Mouse (Mus musculus) telencephalon, adult 2 months (tissue): Measurements from ENCODE around the gene H2-Eb1.

Experiments
- DNase-seq: peaks from one replicate; pipeline ENCODE4 v3.0.0-alpha.2; 2011; ENCODE audit warnings: low read depth, low spot score

H2-Eb1 gene

DNA sequence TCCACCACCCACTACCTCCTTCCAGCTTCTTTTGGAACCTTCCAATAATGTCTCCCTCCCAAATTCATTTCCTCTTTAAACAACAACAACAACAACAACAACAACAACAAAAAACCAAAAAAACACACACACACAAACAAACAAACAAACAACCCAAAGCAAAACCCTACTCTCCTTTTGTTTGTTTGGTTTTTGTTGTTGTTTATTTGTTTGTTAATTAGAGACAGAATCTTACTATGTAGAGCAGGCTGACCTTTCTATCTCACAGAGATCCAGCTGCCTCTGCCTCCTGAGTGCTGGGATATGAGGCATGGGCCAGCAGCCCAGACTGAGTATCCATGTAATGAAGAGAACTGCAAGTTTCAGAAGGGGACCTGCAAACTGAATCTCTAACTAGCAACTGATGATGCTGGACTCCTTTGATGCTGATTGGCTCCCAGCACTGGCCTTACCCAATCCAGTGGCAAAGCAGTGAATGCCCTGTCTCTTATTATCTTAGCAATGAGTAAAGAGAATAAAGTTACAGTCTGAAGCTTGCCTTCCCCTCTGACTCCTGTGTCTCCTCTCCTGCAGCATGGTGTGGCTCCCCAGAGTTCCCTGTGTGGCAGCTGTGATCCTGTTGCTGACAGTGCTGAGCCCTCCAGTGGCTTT lies at the start of gene H2-Eb1:
Gene H2-Eb1, plus strand, starts transcription at position 488 of the 651 bp plus-strand sequence.
- peak; percentile 84 for DNase-seq

DNA sequence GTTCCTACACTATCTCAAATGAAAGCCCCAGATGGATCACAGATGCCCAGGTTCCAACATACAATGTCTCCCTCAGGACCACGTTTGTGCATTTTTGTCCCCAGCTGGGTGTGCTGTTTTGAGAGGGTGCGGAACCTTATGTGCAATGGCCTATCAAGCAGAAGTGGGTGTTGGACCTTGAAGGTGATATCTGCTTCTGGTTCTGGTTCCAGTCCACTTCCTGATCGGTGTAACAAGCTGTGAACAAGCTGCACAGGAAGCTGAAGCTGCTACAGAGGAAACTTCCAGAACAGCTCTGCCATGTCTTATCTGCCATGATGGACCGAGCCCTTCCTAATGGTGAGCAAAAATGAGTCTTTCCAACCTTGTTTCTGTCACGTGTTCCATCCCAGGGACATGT lies 49.2 kb upstream of the H2-Eb1 start:
- DNase-seq = no peak

DNA sequence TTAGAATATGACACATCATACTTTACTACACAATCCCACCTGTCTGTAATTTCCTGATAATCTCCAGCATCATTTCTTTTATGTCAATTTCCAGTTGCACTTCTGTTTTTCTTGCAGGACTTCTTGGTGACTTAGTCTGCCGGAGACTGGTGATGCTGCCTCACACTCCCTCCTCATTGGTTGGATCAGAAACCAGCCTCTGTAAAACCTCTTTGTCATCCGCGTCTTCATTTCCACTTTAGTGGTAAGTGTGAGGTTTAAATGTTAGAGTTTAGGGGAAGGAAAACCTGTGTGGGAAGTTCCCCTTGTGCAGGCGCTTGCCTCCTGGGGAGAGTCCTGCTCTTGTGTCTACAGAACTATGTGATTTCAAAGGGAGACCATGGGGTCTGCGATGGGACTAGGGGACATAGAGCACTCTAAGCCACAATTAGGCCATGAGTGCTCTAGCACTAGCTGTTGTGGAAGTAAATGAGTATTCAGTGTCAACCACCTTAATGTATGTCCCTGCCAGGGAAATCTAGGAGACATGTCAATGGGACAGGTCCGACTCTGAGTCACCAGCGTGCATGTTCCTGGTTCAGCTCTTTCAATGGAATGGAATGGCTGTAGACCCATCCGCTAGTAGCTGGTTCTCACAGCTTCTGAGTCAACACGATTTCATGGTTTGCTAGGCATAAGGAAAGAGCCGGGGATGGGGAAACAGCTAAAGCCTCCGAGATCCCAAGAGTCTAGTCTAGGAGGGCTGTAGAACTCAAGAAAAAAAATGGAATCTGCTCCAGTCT lies 47.9 kb upstream of the H2-Eb1 start, which contains the start of gene H2-Ab1:
Gene H2-Ab1, plus strand, starts transcription at position 96 of the 782 bp plus-strand sequence.
- DNase-seq = no peak

- no peak for DNase-seq
Measured at GRCm38 (mm10) chr17:34260551-34260950, 45.1 kb upstream of the H2-Eb1 start.

GRCm38 (mm10) chr17:34261502-34261901 lies 44.2 kb upstream of the H2-Eb1 start:
- DNase-seq = no peak

DNA sequence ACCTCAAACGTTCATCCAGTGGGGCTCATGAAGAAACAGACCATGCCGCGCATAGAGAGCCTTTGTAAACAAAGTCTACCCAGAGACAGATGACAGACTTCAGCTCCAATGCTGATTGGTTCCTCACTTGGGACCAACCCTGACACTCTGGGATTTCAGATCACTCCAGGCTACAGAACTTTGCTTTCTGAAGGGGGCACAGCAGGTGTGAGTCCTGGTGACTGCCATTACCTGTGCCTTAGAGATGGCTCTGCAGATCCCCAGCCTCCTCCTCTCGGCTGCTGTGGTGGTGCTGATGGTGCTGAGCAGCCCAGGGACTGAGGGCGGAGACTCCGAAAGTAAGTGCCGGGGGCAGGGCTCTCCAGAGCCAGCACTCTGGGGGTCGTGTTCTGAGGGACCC lies 42.6 kb upstream of the H2-Eb1 start:
- no peak for DNase-seq

GRCm38 (mm10) chr17:34263811-34264371 lies 41.8 kb upstream of the H2-Eb1 start:
- no peak for DNase-seq

- DNase-seq = no peak
Measured at GRCm38 (mm10) chr17:34264452-34265351, 41.0 kb upstream of the H2-Eb1 start.

DNA sequence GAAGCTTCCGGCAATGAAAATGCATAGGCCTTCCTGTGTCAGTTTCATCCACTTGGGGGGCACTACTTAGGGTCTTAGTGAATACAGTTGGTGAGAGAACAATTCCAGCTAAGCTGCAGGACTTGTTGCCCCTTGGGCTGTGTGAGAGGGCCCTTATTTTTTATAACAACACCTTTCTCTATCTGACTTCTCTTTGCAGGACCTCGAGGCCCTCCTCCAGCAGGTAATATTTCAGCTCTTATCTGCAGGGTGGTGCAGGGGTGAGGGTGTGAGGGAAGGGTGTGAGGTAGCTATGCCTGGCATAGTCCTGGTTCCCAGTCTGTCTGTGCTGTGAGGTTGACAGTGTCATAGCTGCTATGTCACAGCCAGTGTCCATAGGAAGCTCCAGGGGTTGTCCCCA lies 37.4 kb upstream of the H2-Eb1 start:
- no peak for DNase-seq

GRCm38 (mm10) chr17:34268748-34269147 lies 36.9 kb upstream of the H2-Eb1 start:
- DNase-seq = no peak

DNA sequence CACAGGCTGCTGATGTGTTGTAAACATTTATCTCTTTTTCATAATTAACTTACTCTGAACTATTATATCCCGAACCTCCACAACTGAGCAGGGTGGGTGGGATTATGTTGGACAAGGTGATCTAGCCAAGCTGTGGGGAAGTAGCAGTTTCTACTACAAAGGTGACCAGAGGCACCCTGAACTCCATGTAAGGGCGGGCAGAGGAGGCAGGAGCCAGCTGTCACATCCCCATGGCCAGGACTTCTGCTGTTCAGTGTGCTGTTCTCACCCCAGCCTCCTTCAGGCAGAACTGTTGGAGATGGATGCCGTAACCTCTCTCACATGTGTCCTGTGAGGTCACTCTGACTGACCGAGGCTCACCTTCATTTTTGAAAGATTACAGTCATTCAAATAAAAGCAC lies 35.9 kb upstream of the H2-Eb1 start:
- DNase-seq = no peak

DNA sequence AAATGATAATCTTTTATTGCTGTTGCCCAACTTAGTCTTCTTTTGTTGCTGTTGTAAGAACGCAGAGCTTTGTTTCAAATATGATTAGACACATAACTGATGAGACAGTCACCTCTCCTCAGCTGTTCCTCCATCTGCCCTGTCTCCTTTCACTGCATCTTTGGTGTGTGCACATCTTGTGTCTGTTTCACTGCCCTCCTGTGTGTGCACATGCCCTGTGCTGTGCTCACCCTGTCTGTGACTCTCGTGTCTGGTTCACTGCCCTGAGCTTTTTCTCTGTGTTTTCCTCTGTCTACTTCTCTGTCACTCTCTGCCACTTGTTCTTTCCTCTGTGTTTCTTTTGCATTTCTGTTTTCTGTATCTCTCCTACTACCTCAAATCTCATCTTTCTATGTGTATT lies 35.4 kb upstream of the H2-Eb1 start:
- no peak for DNase-seq

- DNase-seq = no peak
Measured at GRCm38 (mm10) chr17:34270940-34271339, 34.7 kb upstream of the H2-Eb1 start.

DNA sequence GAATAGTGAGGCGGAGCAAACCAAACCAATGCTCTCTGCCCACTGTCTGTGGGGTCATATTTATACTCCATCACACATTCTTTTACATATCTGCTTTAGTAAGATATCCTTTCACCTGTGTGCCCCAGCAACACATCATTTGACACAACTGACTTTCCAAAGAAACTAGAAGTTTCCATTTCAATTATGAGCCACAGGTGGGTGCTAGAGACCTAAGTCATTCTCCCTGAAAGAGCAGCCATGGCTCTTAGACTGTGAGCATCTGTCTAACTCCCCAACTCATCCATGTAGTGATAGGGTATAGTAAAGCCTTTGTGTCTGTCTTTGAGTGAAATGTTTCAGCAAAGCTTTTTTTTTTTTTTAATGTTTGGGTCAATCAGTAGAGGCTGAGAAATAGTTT lies 33.6 kb upstream of the H2-Eb1 start:
- no peak for DNase-seq

GRCm38 (mm10) chr17:34280499-34281038 lies 25.1 kb upstream of the H2-Eb1 start:
- DNase-seq = no peak

- no peak for DNase-seq
Measured at GRCm38 (mm10) chr17:34281836-34282235, 23.8 kb upstream of the H2-Eb1 start.

GRCm38 (mm10) chr17:34285371-34285770 lies 20.3 kb upstream of the H2-Eb1 start:
- no peak for DNase-seq

GRCm38 (mm10) chr17:34285848-34286247 lies 19.8 kb upstream of the H2-Eb1 start:
- DNase-seq = no peak

DNA sequence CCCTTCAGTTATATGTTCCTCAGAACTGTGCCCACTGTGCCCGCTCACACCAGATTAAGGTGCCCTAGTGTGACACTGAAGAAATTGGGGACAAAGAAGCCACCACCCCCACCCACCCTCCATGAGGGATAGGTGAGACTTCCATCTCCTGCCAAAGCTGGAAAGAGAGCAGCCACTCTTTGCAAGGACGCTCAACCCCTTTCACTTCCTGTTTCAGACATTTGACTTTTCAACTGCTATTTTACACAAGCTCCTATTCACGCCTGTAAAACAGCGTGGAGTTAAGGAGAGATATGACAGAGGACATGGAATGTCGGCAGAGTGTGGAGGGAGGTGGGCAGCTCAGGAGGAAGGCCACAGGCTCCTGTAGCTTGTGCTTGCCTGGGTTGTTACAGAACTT lies 19.2 kb upstream of the H2-Eb1 start:
- DNase-seq = no peak

GRCm38 (mm10) chr17:34286999-34287398 lies 18.7 kb upstream of the H2-Eb1 start:
- DNase-seq = no peak

- DNase-seq = peak; percentile 47
Measured at GRCm38 (mm10) chr17:34287648-34288047, 18.0 kb upstream of the H2-Eb1 start, which contains the start of gene H2-Aa. Gene H2-Aa (minus strand): TSS chr17:34287823.
